Mouse (Mus musculus): ENCODE results near the gene Nampt. TPM values are rescaled to one million over a fixed set of nuclear protein-coding genes. Genes with fewer than 3 reads are reported as not detected.
"Not testable (repeated sequence)": the region's sequence is repeated elsewhere in the genome, so short reads cannot be mapped to it uniquely, and the experiment has no call there.

Nampt gene
- polyA plus RNA-seq, 1 experiment: 0.17 TPM

- Histone ChIP-seq H3K4me3 (replicated peaks) (no peak overlapping the region), H3K4me1 (ENCODE audit: control insufficient read depth) (no peaks in the 10 kb centered on the region), H3K27me3 (ENCODE audit: control insufficient read depth) (no peaks in the 10 kb centered on the region), H3K9me3 (ENCODE audit: control insufficient read depth, low read length) (no peaks in the 10 kb centered on the region), H3K36me3 (ENCODE audit: control insufficient read depth) (no peaks in the 10 kb centered on the region)
- TF ChIP-seq TAL1 (IDR thresholded peaks at IDR 0.05; ENCODE audit: low read length): no peak
- TF ChIP-seq GATA1 (IDR thresholded peaks at IDR 0.05; ENCODE audit: low read length): no peak
These were observed 70.5 kb downstream of the Nampt start for GRCm38 (mm10) chr12:32889846-32890245.

- H3K27me3 ChIP-seq (ENCODE audit: control insufficient read depth): no peaks in the 10 kb centered on the region
- no peak for TF ChIP-seq GATA1 (IDR thresholded peaks at IDR 0.05; ENCODE audit: low read length)
- no peak for TF ChIP-seq TAL1 (IDR thresholded peaks at IDR 0.05; ENCODE audit: low read length)
- no peak overlapping the region for H3K4me3 ChIP-seq (replicated peaks)
- H3K9me3 ChIP-seq (ENCODE audit: control insufficient read depth, low read length): no peaks in the 10 kb centered on the region
- no peaks in the 10 kb centered on the region for H3K36me3 ChIP-seq (ENCODE audit: control insufficient read depth)
- no peaks in the 10 kb centered on the region for H3K4me1 ChIP-seq (ENCODE audit: control insufficient read depth)
These were observed 71.1 kb downstream of the Nampt start for GRCm38 (mm10) chr12:32890455-32890854.

GRCm38 (mm10) chr12:32891271-32891670 lies 71.9 kb downstream of the Nampt start:
- H3K4me1 ChIP-seq (ENCODE audit: control insufficient read depth); H3K9me3 ChIP-seq (ENCODE audit: control insufficient read depth, low read length); H3K36me3 ChIP-seq (ENCODE audit: control insufficient read depth); H3K27me3 ChIP-seq (ENCODE audit: control insufficient read depth); H3K4me3 ChIP-seq (replicated peaks): not testable (repeated sequence)

GRCm38 (mm10) chr12:32893212-32893611 lies 73.9 kb downstream of the Nampt start:
- Histone ChIP-seq H3K27me3 (ENCODE audit: control insufficient read depth) (no peaks in the 10 kb centered on the region), H3K36me3 (ENCODE audit: control insufficient read depth) (no peaks in the 10 kb centered on the region), H3K4me1 (ENCODE audit: control insufficient read depth) (no peaks in the 10 kb centered on the region), H3K9me3 (ENCODE audit: control insufficient read depth, low read length) (no peaks in the 10 kb centered on the region), H3K4me3 (replicated peaks) (no peak overlapping the region)
- TF ChIP-seq GATA1 (IDR thresholded peaks at IDR 0.05; ENCODE audit: low read length) (no peak), TAL1 (IDR thresholded peaks at IDR 0.05; ENCODE audit: low read length) (no peak)

- H3K4me3 ChIP-seq (replicated peaks): no peak overlapping the region
- TF ChIP-seq TAL1 (IDR thresholded peaks at IDR 0.05; ENCODE audit: low read length) (no peak), GATA1 (IDR thresholded peaks at IDR 0.05; ENCODE audit: low read length) (no peak)
- H3K4me1 ChIP-seq (ENCODE audit: control insufficient read depth): no peaks in the 10 kb centered on the region
- no peaks in the 10 kb centered on the region for H3K9me3 ChIP-seq (ENCODE audit: control insufficient read depth, low read length)
- no peaks in the 10 kb centered on the region for H3K36me3 ChIP-seq (ENCODE audit: control insufficient read depth)
- H3K27me3 ChIP-seq (ENCODE audit: control insufficient read depth): no peaks in the 10 kb centered on the region
These were observed 76.5 kb downstream of the Nampt start for GRCm38 (mm10) chr12:32895806-32896205.

- Histone ChIP-seq H3K4me3 (replicated peaks) (no peak overlapping the region), H3K9me3 (ENCODE audit: control insufficient read depth, low read length) (no peaks in the 10 kb centered on the region), H3K36me3 (ENCODE audit: control insufficient read depth) (no peaks in the 10 kb centered on the region), H3K27me3 (ENCODE audit: control insufficient read depth) (no peaks in the 10 kb centered on the region), H3K4me1 (ENCODE audit: control insufficient read depth) (no peaks in the 10 kb centered on the region)
- TF ChIP-seq TAL1 (IDR thresholded peaks at IDR 0.05; ENCODE audit: low read length) (no peak), GATA1 (IDR thresholded peaks at IDR 0.05; ENCODE audit: low read length) (no peak)
These were observed 77.2 kb downstream of the Nampt start for GRCm38 (mm10) chr12:32896496-32896895.

- Histone ChIP-seq H3K4me3 (replicated peaks) (no peak overlapping the region), H3K4me1 (ENCODE audit: control insufficient read depth) (no peaks in the 10 kb centered on the region)
- TF ChIP-seq GATA1 (IDR thresholded peaks at IDR 0.05; ENCODE audit: low read length): no peak
- TF ChIP-seq TAL1 (IDR thresholded peaks at IDR 0.05; ENCODE audit: low read length): no peak
These were observed 78.1 kb downstream of the Nampt start for GRCm38 (mm10) chr12:32897199-32898120.

GRCm38 (mm10) chr12:32901005-32901404 lies 81.7 kb downstream of the Nampt start:
- TF ChIP-seq TAL1 (IDR thresholded peaks at IDR 0.05; ENCODE audit: low read length) (no peak), GATA1 (IDR thresholded peaks at IDR 0.05; ENCODE audit: low read length) (no peak)
- no peaks in the 10 kb centered on the region for H3K36me3 ChIP-seq (ENCODE audit: control insufficient read depth)
- H3K9me3 ChIP-seq (ENCODE audit: control insufficient read depth, low read length): no peaks in the 10 kb centered on the region
- no peaks in the 10 kb centered on the region for H3K4me1 ChIP-seq (ENCODE audit: control insufficient read depth)
- no peak overlapping the region for H3K4me3 ChIP-seq (replicated peaks)
- no peaks in the 10 kb centered on the region for H3K27me3 ChIP-seq (ENCODE audit: control insufficient read depth)

More at GRCm38 (mm10) chr12:32897199-32898120, 78.1 kb downstream of the Nampt start:
- H3K9me3 ChIP-seq (ENCODE audit: control insufficient read depth, low read length): no peaks in the 10 kb centered on the region
- no peaks in the 10 kb centered on the region for H3K36me3 ChIP-seq (ENCODE audit: control insufficient read depth)
- H3K27me3 ChIP-seq (ENCODE audit: control insufficient read depth): no peaks in the 10 kb centered on the region

Other genes with a start within 250 kb of the Nampt start
- 0.03 and 0.20 TPM in 2 replicates for gene Sypl, start 134.3 kb downstream of the Nampt start, polyA plus RNA-seq (2012)

Measured in erythroblast, embryonic 14.5 days (primary cell).